Mouse (Mus musculus) spleen, embryonic (tissue): ENCODE measurements around the gene Josd2.

Source experiments
- CTCF ChIA-PET: fragments of 350-600 bp; sonication (Branson Sonifier 250); formaldehyde crosslinking; loops from one replicate; lab custom pipeline; 2022; lab: Charles Lee

Gene Josd2

DNA sequence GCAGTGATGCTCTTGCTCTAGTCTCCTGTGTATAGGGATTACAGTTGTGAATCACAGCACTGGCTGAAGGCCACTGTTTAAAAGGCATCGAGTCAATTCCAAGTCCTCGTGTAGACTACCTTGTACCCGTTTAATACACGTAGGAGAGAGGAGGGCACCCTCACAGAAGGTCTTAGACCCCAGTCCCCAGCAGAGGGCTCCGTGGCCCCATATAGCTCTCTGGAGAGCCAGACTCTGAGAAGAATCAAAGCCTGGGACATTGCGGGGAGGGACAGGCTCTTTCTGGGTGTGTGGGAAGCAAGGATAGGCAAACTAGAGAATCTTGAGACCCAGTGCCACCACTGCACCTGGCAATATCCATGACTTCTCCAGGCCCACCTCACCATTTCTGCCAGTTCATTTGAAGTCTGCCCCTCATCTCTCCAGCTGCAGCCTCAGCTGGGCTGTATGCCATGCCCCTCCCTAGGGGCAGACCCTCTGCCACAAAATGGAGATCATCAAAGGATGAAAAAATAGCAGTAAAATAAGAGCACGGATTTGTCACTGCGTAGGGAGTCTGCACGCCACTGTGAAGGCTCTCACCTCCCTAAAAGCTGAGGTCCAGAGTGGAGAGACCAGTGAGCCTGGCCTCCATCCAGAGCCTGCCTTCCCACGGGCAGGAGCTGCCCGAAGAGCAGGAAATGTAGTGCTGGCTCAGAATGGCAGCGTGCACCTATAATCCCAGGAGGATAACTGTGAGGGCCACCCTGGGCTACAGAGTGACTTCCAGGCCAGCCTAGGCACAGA is 21.5 kb upstream of the Josd2 start:
- CTCF ChIA-PET = no interaction called here

- CTCF ChIA-PET = interaction anchor here (0.6 kb wide), 1 partner anchor 197 kb away, joined by 8 read pairs; no protein-coding TSS in a partner anchor
Observed at GRCm38 (mm10) chr7:44453256-44453655, 14.5 kb upstream of the Josd2 start.

DNA sequence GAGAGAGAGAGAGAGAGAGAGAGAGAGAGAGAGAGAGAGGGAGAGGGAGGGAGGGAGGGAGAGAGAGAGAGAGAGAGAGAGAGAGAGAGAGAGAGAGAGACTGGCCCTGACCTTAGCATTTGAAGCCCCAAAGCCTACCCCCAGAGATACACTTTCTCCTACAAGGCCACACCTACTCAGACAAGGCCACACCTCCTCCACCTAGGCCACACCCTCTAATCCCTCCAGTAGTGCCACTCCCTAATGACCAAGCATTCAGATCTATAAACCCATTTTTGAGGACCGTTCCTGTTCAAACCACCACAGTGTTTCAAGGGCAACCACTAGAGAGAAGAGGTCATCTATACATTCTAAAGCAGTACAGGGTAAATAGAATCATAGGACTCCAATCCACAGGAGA is 11.5 kb upstream of the Josd2 start:
- CTCF ChIA-PET = no interaction called here

DNA sequence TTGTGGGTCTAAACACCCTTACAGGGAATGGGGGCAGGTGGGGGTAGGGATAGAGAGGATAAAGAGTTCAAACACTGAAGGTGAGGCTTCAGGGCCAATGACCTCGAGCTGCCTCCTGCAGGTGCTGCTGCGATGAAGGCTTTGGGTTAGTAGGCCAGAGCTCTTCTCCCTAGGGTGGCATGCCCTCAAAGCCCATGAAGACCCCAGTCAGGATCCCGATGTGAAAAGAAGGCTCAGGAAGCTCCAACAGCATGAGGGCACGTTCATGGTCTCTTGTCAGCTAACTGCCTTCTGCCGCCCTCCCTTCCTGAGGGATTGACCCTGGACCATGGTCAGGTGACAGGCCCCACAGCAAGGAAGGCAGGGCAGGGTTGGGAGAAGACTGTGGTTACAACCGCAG is 7.7 kb upstream of the Josd2 start:
- CTCF ChIA-PET = interaction anchor here (1.1 kb wide), 1 partner anchor 10 kb away, joined by 3 read pairs; no protein-coding TSS in a partner anchor

DNA sequence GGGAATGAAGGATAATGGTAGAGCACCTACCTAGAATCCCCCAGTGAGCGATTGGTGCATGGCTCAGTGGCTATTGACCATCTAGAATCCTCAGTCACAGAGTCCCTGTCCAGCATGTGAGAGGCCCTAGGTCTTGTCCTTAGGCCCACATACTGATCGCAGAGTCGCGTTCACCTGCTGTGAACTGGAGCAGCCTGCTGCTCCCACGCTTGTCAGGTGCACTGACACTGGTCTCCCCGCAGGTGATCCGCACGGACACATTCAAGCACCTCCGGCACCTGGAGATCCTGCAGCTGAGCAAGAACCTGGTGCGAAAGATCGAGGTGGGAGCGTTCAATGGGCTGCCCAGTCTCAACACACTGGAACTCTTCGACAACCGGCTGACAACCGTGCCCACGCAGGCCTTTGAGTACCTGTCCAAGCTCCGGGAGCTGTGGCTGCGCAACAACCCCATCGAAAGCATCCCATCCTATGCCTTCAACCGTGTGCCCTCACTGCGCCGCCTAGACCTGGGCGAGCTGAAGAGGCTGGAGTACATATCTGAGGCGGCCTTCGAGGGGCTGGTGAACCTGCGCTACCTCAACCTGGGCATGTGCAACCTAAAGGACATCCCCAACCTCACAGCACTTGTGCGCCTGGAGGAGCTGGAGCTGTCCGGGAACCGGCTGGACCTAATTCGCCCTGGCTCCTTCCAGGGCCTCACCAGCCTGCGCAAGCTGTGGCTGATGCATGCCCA is 6.8 kb upstream of the Josd2 start:
- CTCF ChIA-PET = no interaction called here

- CTCF ChIA-PET = no interaction called here
Observed at GRCm38 (mm10) chr7:44461503-44462217, 6.1 kb upstream of the Josd2 start.

DNA sequence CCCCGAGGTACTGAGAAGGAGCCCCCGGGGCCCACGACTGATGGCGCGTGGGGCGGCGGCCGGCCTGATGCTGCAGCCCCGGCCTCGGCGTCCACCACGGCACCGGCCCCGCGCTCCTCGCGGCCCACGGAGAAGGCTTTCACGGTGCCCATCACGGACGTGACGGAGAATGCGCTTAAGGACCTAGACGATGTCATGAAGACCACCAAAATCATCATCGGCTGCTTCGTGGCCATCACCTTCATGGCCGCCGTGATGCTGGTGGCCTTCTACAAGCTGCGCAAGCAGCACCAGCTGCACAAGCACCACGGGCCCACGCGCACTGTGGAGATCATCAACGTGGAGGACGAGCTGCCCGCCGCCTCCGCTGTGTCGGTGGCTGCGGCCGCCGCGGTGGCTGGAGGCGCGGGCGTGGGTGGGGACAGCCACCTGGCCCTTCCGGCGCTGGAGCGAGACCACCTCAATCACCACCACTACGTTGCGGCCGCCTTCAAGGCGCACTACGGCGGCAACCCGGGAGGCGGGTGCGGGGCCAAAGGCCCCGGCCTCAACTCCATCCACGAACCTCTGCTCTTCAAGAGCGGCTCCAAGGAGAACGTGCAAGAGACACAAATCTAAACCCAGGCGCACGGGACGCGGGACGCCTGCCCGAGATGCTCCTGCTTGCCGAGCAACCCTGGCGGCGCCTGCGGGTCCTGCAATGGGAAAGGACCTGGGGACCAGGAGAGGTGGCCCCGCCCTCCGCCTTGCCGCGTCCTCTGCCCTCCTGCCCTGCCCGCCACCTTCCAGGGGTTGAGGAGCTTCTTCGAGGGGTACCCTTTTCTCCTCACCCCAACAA is 5.3 kb upstream of the Josd2 start:
- CTCF ChIA-PET = interaction anchor here (0.7 kb wide), 1 partner anchor 53 kb away, joined by 6 read pairs; no protein-coding TSS in a partner anchor

DNA sequence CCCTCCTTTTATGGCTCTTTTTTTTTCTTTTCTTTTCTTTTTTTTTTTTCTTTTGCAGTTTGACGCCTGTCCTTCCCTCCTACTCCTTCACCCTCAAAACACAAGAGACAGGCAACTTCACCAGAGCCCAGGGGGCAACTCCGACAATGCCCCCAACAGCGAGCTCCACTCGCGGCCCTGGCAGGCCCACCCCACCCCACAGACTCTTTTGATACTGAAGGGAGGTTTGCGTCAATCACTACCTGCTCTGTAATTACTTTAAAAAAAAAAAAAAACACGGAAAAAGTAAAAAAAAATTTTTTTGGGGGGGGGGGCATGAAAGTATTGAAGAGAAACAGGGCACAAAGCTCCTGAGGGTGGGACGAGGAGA is 4.7 kb upstream of the Josd2 start:
- CTCF ChIA-PET = interaction anchor here (0.7 kb wide), 1 partner anchor 53 kb away, joined by 6 read pairs; no protein-coding TSS in a partner anchor

- CTCF ChIA-PET = interaction anchor here (0.7 kb wide), 1 partner anchor 54 kb away, joined by 6 read pairs; no protein-coding TSS in a partner anchor
Observed at GRCm38 (mm10) chr7:44463556-44464225, 4.1 kb upstream of the Josd2 start.

DNA sequence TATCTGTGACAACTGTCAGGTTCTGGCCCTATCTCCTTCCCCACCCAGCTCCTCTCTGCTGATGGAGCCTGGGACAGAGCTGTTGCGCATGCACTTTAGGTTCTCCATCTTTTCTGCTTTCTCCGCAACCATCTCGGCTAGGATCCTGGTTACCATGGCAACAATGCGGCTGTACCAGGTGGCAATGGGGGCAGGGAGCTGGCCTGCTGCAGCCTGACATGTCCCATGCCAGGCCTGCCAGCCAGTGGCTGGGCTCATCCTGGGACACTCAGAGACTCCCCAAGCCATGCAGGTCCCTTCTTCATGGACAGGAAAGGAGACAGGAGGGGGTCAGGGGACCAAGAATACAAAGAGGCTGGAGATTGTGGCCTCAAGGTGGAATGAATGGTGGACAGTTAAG is 3.3 kb upstream of the Josd2 start:
- CTCF ChIA-PET = interaction anchor here (0.7 kb wide), 1 partner anchor 1372 kb away, joined by 10 read pairs; no protein-coding TSS in a partner anchor

GRCm38 (mm10) chr7:44465111-44465510 is 2.7 kb upstream of the Josd2 start, which contains the start of gene Aspdh:
Gene Aspdh (plus strand): TSS chr7:44465391.
- CTCF ChIA-PET = no interaction called here

DNA sequence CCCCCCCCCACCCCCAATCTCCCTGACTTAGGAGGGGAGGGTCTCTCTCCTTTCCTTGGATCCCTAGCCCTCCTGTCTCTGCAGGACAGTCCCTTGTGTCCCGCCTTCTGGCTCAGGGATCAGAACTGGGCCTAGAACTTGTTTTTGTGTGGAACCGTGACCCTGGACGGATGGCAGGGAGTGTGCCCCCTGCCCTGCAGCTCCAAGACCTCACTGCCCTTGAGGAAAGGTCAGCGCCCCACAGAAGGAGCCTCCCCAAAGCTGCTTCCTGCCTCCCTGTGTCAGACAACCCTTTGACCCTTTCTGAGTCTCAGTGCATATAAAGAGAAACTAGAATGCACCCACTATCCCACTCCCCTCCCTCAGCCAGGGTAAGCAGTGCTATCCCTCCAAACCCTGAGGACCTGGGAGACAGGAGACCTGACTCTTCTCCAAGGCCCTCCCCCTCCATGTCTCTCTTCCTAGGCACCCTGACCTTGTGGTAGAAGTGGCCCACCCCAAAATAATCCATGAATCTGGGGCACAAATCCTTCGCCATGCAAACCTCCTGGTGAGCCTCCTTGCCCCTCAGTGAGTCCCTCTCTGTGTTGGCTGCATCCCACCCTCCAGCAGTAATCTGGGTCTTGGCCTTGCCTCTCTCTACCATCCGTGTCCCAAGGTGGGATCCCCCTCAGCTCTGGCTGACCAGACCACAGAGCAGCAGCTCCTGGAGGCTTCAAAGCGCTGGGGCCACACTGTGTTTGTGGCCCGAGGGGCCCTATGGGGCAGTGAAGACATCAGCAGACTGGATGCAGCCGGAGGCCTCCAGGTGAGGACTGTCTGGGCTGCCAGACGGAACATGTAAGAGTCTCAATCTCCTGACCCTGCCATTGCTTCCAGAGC is 1.5 kb upstream of the Josd2 start:
- CTCF ChIA-PET = no interaction called here

DNA sequence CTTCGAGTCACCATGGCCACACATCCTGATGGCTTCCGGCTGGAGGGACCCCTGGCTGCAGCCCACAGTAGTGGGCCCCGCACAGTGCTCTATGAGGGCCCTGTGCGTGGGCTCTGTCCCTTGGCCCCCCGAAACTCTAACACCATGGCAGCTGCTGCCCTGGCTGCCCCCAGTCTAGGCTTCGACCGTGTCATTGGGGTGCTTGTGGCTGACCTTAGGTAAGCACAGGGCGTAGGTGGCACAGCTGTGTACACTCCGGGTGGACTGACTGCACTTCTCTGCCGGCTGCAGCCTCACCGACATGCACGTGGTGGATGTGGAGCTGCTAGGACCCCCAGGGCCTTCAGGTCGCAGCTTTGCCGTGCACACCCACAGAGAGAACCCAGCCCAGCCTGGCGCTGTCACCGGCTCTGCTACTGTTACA is 880 bp upstream of the Josd2 start:
- CTCF ChIA-PET = no interaction called here

DNA sequence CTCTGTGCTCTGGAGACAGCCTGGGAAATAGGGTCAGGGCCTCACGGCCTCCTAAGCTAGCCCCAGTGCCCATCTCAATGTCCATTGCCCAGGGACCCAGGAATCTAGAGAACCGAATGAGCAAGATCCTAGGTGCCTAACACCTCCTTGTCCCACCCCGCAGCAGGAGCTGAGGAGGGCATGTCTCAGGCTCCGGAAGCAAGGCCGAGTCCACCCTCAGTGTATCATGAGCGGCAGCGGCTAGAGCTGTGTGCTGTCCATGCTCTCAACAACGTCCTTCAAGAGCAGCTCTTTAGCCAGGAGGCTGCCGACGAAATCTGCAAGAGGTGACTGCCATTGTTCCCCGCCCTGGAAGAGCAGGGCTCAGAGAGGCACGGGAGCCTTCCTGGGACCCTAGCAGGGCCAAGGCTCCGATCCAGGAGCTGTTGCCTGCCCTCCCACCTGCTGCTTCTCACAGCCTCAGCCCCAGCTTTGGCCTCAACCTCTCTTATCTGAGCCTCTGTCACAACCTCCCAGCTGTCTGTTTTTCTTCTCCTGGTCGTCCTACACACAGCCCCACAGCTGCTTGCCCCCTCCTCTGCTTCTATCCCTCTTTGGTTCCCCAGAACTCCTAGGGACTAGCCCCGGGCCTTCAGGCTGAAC is 985 bp downstream of the Josd2 start:
- CTCF ChIA-PET = no interaction called here

GRCm38 (mm10) chr7:44469677-44470675 is 2.2 kb downstream of the Josd2 start:
- CTCF ChIA-PET = no interaction called here

- CTCF ChIA-PET = no interaction called here
Observed at GRCm38 (mm10) chr7:44470696-44471612, 3.2 kb downstream of the Josd2 start.
